Mouse (Mus musculus) embryo, embryonic 10.5 days (tissue): ENCODE results near the gene Tln1.
A peak's percentile ranks its signal among the peaks of the same experiment; 100 is the strongest.
"Not testable (repeated sequence)": the region's sequence is repeated elsewhere in the genome, so short reads cannot be mapped to it uniquely, and the experiment has no call there.

Experiments used
- DNase-seq: peaks from one replicate; pipeline ENCODE4 v3.0.0-alpha.2; 2015; ENCODE audit warnings: low spot score

Gene Tln1

GRCm38 (mm10) chr4:43578376-43579204, 16.1 kb upstream of the Tln1 start, which contains the start of the genes Rgp1 and Gba2:
TSS of gene Rgp1 (plus strand) at chr4:43578715.
TSS of gene Gba2 (minus strand) at chr4:43578873.
- peak; percentile 88 for DNase-seq

GRCm38 (mm10) chr4:43577237-43577881, 14.9 kb upstream of the Tln1 start:
- no peak for DNase-seq

DNA sequence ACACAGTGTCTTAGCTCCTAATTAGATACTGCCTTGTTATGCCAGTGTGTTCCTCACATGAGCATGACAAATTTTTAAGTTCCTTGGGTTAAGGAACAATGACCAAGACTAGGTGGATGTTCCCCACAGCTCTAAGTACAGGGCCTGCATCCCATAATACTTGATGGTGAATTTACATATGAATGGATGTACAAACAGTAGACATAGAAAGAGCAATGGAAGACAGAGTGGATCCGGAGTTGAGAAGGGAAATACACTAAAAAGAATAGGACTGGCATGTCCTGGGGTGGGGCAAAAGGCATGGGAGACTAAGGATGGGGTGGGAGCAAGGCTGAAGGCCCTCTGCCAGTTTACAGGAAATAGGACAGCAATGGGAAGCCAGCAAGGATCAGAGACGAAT, 12.9 kb upstream of the Tln1 start:
- no peak for DNase-seq

- no peak for DNase-seq
Observed at GRCm38 (mm10) chr4:43573561-43573960, 11.1 kb upstream of the Tln1 start.

- no peak for DNase-seq
Observed at GRCm38 (mm10) chr4:43571395-43572045, 9.0 kb upstream of the Tln1 start.

DNA sequence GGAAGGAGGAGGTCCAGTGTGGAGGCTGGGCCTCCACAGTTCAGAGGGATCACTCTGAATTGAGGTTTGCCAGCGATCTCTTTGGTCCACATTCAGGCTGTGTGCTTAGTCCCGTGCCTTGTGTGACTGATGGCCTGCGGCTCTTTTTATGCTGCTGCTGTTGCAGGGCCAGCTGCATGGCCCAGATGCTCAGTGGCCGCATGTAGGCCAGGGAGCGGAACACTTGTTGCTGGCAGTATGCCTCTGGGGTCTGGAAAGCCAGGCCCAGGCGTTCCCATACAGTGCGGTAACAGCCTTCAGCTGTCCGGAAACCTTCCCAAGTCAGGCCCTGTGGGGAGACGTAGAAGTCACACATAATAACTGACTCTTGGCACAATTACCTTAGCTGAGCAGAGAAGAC, 4.6 kb upstream of the Tln1 start:
- DNase-seq: no peak

GRCm38 (mm10) chr4:43564231-43564630, 1.7 kb upstream of the Tln1 start:
- no peak for DNase-seq

DNA sequence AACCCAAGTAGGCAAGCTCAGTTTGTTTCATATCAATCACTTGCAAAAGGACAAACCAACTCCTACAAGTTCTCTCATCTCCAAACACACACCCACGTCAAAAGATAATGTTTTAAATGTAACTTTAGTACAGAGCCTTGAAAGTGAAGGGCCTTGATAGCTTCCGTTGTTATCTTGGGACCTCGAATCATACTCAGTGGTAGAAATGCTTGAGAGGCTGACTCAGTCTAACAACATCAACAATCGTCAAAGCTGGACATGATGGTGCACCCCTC, 1.0 kb upstream of the Tln1 start:
- no peak for DNase-seq

- peak; percentile 32 for DNase-seq
Observed at GRCm38 (mm10) chr4:43562769-43563600, 494 bp upstream of the Tln1 start.

GRCm38 (mm10) chr4:43561436-43561996, 975 bp downstream of the Tln1 start:
- no peak for DNase-seq

DNA sequence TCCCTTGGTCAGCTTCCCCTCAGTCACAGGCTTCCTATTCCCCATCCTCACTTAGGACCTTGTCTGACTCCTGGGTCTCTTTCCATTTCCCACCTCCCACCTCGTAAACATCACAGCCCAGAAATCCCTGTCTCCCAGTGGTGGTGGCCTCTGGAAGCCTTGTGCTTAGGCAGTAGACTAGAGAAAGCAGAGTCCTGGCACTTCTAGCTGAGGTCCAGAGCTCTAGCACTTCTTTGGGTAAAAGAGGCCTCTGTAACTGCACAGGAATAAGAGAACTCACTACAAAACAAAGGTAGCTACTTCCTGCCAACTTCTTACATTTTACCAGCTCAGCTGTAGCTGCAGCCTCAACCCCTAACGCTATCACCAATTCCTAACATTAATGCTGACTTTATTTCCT, 1.5 kb downstream of the Tln1 start:
- DNase-seq: no peak

GRCm38 (mm10) chr4:43560243-43560611, 2.3 kb downstream of the Tln1 start:
- DNase-seq: peak; percentile 41

- DNase-seq: no peak
Observed at GRCm38 (mm10) chr4:43559519-43560242, 2.8 kb downstream of the Tln1 start.

DNA sequence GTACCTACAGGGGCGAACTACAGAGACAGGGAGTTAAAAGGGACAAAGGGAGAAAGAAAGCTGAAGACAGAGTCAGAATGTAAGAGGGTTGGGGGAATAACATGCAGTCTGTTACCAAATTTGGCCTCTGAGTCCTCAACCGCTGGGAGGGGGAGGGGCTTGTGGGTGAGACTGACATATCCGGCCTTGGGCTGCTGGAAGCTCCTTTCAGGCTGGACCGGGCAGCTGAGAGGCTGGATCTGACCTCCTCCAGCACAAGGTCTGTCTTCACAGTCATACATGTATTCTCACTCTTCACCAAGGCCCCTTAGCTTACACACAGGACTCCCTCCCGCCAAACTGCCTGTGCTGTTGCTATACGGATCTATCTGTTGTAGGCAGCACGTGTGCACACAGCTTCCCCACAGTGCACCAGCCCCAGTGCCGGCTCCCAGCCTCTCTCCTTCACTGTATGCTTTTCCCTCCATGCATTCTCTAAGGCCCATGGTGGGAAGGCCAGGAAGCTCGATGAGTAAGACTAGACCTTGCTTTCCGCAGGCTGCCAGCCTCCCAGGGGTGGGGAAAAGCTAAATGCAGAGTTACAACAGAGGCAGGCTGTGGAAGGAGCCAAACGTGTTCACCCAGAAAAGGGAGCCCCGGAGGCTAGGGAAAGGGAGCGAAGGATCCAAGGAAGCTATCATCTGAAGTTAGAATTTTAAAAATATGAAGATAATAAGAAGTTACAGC, 3.7 kb downstream of the Tln1 start:
- peak; percentile 87 for DNase-seq

GRCm38 (mm10) chr4:43558028-43558630, 4.4 kb downstream of the Tln1 start:
- DNase-seq: peak; percentile 75

DNA sequence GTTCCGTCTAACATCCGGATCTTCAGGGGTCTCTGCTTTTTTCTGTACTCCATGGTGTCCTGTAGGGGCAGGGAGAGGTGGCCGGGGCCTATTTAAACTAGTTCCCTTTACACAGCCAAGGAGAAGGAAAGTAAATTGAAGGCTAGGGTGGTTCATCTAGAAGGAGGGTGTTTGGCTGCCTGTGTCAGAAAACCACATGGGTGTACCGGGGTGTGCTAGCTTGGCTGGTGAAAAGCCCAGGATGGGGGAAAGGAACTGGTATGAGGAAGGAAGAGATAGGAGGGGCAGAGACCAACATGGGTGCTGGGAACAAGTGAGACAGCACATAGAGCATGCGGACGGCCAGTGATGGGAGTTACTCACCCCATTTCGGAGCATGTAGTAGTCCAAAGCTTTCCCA, 6.6 kb downstream of the Tln1 start:
- DNase-seq: no peak

DNA sequence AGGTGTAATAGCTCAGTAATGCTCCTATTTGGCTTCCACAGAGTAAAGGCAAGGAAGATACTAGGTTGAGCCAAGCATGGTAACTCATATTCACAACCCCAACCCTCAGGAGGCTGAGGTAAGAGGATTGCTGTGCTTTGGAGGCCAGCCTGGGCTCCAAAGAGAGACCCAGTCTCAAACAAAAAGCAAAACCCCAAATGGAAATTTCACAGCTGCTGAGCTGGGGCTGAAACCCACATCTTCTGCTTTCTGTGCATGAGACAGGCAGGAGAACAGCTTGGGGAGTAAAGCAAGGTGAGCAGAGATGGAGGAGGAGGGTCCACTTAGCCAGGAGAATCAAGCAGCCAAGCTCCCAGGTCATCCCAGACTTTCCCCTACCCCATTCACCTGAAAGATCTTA, 8.6 kb downstream of the Tln1 start:
- no peak for DNase-seq

DNA sequence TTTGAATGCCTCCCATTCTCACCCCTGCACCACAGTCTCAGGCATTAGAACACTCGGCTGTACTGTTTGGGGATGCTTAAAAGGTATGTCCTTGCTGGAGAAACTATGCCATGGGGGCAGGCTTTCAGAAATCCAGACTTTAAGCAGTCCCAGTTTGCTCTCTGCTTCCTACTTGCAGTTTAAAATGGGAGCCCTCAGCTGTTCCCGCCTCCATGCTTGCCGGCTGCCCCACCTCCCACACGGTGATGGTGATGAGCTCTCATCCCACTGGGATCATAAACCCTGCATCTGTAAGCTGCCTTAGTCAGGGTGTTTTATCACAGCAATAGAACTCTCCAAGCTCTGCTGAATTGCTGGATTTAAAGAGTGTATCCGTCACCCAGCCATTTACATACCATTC, 10.1 kb downstream of the Tln1 start:
- no peak for DNase-seq

- not testable (repeated sequence) for DNase-seq
Observed at GRCm38 (mm10) chr4:43551854-43552253, 10.6 kb downstream of the Tln1 start.

DNA sequence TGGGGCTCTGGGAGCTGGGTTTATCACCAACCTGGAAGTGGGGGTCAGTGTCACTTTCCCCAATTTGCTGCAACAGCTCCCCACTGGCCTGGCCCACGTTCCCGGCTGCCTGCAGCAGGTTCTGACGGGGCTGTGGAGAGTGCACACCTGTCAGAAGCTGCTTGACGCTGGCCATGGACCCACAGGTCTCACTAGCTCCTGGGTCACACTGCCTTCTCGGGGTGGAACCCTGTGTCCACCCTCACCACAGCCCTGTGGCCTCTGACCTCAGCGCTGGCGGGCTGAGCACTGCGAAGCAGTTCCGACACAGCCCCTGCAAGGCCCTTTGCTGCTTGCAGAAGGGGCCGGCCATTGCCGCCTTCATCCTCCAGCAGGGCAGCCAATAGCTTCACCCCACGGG, 13.4 kb downstream of the Tln1 start:
- no peak for DNase-seq
